Mouse (Mus musculus) stomach, postnatal 0 days (tissue): ENCODE measurements around the gene Plekhg3.

Source experiments
- CTCF ChIP-seq: IDR thresholded peaks from 2 replicates; pipeline ENCODE4 v1.5.1; 2016; ENCODE audit warnings: antibody characterized with exemption, low read depth, mild to moderate bottlenecking, moderate library complexity
- EP300 ChIP-seq: optimal IDR thresholded peaks from 2 replicates; pipeline ENCODE3; 2016; ENCODE audit warnings: antibody characterized with exemption

DNA sequence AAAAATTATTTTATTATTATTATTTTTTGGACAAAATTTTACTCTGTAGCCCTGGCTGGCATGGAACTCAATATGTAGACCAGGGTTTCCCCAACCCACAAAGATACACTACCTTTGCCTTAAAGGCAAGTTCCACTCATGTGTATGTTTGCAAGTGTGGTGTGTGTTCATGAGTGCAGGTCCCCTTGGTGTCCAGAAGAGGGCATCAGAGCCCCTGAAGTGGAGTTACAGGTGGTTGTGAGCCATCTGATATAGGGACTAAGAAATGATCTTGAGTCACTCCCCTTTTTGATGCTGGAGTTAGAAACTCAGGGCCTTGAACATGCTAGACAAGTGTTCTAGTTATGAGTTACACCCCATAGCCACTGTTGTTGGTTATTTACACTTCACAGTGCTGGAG is 54.3 kb downstream of the Plekhg3 start:
- TF ChIP-seq EP300: no peak
- TF ChIP-seq CTCF: peak; percentile 52
